Mouse (Mus musculus) lung, postnatal 0 days (tissue): ENCODE measurements around the gene Cntn5.

Source experiments
- CTCF ChIP-seq: IDR thresholded peaks from 2 replicates; pipeline ENCODE4 v1.5.1; 2016; ENCODE audit warnings: antibody characterized with exemption, mild to moderate bottlenecking
- EP300 ChIP-seq: IDR thresholded peaks from 2 replicates; pipeline ENCODE4 v1.6.1; 2016; ENCODE audit warnings: antibody characterized with exemption, mild to moderate bottlenecking, control low read depth

- no peak for TF ChIP-seq CTCF
- no peak for TF ChIP-seq EP300
These were observed 555.8 kb downstream of the Cntn5 start for GRCm38 (mm10) chr9:10348741-10349140.
